Mouse (Mus musculus): ENCODE measurements around the gene Smad1.

The Smad1 gene

DNA sequence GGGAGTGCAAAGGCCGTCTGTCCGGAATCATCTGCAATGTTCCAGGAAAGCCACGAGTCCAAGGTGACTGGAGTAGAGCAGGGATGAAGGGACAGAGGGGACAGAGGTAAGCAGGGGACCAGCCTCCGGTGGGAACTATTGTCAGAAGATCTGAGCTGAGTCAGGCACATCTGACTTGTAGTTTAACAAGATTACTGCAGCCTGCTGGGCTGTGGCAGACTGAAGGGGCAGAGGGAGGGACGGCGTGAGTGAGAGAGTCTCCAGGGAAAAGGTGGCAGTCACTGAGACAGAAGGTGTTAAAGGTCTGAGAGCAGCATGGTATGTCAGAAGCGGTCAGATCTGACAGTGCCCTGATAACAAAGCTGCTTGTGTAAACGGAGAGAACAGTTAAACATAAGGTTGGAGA lies 16.5 kb downstream of the Smad1 start:
- peak; percentile 43 for DNase-seq (ENCODE audit: low spot score)

DNA sequence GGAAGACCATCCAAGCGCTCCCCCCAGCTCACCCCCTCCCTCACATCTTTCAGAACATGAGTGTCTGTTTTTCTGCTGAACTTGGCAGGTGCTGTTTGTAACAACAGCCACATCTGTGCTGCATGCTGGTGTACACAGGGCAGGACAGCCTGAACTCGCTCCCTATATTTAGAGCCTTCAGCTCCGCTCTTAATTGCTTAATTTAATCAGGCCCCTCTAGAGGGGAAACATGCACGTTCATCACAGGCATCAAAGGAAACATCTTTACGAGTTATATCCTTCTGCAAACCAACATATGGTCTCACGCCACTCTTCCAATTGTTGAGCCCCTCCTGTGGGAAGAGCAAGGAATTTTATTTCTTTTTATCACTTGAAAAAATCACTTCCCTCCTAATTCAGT lies 17.5 kb downstream of the Smad1 start:
- DNase-seq (ENCODE audit: low spot score) = peak; percentile 32

DNA sequence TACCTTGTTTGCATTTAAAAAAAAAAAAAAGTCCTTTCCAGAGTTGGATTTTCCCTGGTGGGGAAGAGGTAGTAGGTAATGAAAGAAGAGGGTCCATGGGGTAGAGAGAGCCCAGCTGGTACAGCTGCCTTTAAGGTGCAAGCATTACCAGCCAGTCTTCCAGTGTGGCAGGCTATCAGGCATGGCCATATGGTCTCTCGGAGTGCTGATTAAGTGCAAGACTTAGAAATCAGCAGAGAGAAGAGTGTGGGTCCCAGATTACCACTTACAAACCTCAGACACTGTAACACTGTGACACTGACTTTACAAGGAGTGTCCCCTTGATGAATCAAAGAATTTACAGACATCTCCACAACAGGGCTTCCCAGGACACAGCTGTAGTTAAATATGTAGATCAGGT lies 18.9 kb downstream of the Smad1 start:
- no peak for DNase-seq (ENCODE audit: low spot score)

DNA sequence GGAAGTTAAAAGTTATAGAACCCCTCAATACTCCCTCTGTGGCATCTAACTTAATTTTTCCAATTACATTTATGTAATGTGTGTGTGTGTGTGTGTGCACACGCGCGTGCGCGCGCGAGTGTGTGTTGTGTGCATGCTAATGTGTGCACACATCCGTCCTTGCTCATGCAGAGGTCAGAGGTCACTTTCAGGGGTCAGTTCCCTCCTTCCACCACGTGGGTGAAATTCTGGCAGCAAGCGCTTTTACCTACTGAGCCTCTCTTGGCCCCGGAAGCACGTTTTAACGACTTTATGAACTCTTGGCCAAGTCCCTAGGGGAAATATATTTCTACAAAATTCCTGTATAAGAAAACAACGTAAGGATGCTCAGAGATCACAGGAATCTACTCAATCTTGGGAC lies 19.3 kb downstream of the Smad1 start:
- no peak for DNase-seq (ENCODE audit: low spot score)

DNA sequence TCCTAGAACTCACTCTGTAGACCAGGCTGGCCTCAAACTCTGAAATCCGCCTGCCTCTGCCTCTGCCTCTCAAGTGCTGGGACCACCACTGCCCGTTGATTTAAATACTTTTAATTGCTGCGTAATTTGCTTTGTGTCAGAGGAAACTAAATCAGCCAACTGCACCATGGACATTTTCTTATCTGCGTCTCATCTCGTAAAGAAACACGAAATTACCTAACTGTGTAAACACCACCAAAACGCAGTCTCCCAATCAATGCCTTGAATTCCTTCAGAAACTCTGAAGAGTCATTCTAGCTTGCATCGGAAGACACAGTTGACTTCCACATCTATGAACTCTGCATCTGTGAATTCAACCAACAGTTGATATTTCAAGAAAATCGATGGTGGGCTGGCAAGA lies 22.7 kb downstream of the Smad1 start:
- no peak for DNase-seq (ENCODE audit: low spot score)

DNA sequence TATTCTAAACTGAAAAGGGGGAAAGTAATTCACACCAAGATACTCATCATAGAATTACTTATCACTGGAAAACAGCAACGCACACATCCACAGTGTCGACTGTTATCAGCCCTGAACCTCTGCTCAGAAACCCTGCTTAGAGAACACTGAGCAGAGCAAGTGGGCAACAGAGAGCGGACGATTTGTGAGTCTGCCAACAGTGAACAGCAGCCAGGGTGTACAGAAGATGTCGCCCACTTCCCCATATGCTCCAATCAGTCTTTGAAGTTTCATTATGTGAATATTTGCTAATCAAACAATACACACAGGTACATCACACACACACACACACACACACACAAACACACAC lies 23.6 kb downstream of the Smad1 start:
- no peak for DNase-seq (ENCODE audit: low spot score)

DNA sequence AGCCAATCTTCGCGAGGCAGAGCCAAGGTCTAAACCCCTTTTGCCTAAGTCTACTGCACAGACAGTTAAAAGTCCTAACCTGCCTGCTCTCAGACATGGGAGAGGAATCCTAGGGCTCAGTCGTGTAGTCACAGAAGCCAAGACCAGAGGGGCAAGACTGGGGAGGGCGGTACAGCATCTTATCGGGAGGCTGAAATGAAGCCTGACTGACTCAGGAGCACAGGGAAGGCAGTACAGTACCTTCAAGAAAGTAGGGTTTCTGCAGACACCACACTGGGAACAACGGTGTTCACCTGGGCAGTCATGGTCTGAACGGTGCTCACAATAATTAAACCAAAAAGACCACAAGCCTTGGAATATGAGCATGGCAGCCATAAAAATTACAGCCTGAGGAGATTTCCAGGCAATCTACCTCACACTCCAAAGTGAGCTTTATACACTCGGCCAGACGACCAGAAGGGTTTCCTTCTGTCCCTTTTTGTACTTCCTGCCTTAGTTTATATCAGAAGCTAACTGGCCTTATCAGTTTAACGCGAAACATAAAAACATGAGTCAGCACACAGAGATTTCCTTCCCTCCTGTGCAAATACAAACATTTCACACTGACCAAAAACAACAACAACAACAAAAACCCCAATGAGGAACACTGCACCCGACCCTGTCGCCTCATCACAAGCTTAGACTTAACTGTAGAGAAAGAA lies 24.1 kb downstream of the Smad1 start:
- no peak for DNase-seq (ENCODE audit: low spot score)

DNA sequence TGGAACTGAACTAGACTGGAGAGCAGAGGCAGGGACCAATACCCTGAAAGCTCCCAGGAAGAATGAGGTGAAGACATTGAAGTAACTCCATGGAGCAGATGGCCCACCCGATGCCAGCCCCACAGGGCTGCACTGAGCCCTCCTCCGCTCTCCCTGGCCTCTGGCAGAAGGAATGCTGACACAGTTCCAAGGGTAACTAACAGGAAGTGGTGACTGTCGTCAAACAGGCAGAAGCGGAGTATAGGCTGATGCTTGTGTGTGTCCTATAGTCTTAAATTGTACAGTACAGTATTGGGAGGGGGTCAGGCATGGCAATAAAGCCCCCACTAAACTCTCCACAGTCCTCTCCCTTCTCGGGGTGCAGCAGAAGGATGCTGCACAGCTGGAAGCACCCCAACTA lies 24.9 kb downstream of the Smad1 start:
- no peak for DNase-seq (ENCODE audit: low spot score)

DNA sequence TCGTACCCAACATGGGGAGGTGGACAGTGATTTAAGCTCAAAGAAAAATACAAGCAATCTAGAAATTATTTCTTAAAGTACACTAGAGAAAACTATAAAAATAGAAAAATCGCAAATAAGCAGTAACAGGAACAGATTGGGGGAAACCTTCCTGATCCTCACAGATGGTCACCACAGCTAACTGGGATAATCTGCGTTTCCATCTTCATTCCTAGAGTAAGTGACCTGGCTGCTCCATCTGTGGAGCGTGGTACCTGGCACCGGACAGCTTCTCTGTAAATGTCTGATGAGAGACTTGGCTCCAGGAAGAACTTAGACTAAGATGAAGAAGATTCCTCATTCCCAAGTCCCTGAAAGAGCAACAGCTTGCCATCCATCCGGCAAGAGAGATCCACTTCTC lies 25.8 kb downstream of the Smad1 start:
- no peak for DNase-seq (ENCODE audit: low spot score)

DNA sequence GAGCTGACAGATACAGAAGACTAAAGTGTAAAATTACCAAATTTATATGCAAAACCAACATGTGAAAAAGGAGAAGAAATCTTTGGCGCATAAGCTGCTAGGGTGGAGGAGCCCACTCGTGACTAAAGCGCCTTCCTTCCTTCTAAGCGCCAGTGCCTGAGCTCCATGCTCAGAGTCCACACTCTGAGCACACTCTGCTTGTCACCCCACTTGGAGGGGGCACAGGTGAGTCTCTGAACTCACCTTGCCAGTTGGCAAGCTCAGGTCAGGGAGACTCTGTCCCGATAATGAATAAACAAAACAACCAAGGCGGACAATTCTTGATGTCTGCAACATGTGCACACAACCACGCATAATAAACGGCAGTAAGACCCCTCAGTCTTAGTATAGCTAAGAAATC lies 26.4 kb downstream of the Smad1 start:
- no peak for DNase-seq (ENCODE audit: low spot score)

DNA sequence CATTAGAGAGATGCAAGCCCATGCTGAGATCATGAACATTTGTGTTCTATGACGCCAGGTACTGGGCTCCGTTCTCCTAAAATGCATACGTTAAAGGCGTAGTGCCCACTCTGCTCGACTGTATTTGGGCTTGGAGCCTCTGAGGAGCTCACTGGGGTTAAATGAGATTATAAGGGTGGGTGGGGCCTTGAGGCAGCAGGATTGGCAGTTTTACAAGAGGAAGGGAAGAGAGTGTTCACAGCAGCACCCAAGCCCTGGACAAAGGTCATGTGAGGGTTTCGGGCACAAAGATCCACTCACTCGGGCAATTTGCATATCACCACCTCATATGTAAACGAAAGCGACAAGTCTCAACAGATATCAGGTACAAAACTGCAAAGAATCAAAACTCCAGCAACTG lies 26.8 kb downstream of the Smad1 start:
- no peak for DNase-seq (ENCODE audit: low spot score)

DNA sequence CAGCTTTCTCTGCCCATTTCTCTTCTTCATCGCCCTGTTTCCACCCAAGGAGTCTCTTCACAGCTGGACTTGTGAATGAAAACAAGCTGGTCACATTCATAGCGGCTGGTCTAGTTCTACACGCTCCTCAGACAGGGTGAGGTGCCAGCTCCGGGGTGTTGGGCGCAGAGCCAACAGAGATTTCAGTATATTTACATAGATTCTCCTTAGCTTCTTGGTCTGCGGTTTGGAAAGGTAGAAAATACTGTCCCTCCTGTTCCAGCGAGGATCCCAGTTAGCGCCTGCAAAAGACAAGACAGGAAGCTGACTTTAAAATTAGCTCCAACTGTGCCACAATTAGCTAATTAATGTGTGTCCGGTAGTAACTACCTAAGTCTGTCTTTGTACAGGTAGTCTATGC lies 27.2 kb downstream of the Smad1 start:
- no peak for DNase-seq (ENCODE audit: low spot score)

DNA sequence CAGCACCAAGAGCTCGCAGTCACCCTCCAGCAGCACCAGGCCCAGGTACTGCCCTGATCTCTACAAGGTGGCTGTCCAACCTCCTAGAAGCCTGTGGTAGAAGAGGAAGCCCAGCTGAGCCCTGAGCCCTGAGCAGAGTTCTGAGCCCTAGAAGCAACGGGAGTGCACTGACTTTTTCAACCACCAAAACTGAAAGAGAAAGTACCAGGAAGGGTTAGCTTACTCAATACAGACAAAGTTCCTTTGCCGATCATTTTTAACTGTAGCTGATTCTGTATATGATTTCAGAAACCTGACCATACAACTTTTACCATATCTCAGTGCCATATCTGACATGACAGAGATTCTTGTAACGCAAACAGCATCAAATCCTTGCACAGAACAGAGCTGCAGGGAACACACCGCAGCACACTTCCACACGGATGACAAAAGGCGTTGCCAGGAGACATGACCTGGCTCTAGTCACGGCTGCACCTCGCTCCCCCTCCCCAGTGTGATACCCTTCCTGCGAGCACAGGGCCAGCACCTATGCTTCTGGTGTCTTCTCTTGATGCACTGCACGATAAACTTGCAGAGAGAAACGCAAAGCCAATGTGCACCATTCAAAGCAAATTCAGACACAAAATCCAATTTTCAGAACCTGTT lies 28.6 kb downstream of the Smad1 start:
- no peak for DNase-seq (ENCODE audit: low spot score)

DNA sequence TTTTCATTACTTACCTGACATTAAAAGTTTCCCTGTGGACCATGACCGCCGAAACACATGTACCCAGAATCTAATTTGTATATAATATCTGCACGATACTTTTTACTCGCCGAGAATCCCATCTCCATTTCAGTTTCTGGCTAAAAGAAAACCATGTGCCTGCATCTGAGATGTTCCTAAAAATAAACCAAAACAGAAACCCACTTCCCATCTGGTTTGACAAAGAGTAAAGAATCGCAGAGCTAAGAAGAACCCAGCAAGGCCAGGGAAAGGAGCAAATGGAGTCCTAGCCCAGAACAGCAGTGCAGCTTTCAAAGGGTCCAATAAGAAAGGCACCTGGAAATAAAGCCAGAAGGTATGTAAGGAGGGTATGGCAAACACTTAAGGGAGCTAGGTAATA lies 30.2 kb downstream of the Smad1 start:
- DNase-seq (ENCODE audit: low spot score) = no peak

DNA sequence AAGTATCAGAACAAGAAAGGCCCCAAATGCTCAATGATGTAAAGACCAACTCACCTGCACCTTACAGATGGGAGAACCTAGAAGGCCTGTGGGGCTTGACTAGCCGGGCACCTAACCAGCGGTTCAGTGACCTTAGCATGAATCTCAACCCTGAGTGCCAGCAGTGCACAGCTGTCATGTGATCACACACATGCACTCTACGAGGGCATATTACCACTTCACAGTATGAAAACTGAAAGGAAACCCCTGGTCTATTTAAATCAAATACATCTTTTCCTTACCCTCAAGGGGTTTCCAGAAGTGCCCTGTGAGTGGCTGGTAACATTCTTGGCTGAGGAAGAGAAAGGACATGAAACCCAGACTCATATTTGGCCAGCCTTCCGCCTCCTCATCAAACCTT lies 31.4 kb downstream of the Smad1 start:
- DNase-seq (ENCODE audit: low spot score) = no peak

DNA sequence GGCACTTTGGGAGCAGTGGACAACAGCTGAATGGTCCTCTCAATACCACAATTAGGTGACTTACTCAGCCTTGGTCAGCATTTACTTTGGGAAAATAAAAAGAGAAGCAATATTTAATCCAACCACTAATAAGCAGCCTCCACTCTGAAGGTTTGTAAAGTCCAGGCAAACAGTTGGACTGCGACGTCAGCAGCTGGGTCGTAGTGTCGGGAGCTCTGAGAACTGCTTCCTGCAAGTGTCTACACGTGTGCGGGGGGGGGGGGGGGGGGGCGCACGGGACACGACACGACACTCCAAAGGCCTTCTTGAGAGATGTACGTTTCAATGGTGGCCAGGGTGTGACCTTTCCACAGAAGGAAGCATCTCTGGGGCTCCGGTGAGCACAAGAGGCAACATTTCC lies 32.0 kb downstream of the Smad1 start:
- no peak for DNase-seq (ENCODE audit: low spot score)

DNA sequence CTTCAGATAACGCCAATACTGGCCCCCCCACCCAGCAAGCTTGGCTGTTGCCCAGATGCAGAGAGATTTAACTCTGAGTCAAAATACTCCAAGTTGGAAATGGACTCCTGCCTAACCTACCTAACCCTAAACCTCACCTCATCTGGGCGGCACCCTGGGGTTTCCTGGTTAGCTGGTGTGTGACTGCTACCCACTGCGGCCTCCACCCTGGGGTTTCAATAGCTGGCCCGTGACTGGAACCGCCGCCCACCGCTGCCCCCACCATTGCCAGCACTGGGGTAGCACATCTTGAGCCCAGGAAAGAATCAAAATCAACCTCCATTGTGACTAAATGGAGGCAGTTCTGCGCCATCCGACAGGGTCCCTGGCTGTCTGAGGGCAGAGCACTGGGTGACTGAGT lies 33.1 kb downstream of the Smad1 start:
- DNase-seq (ENCODE audit: low spot score) = no peak

DNA sequence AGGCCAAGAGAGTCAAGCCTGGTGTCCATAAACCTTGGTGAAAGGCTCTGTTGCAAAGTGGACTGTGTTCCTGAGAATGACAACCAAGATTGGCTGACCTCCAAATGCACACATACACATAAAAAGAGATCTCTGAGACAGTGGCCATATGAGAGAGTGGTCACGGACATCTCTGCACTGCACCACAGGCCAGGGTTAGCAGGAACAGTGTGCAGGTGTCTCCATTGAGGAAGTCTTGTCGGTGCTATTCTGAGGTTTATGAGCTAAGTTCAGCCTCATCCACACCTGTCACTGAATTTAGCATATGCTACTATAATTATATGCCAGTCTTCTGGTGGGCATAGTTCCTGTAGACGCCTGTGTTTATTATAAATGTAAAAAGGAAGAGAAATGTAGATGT lies 33.6 kb downstream of the Smad1 start:
- no peak for DNase-seq (ENCODE audit: low spot score)

DNA sequence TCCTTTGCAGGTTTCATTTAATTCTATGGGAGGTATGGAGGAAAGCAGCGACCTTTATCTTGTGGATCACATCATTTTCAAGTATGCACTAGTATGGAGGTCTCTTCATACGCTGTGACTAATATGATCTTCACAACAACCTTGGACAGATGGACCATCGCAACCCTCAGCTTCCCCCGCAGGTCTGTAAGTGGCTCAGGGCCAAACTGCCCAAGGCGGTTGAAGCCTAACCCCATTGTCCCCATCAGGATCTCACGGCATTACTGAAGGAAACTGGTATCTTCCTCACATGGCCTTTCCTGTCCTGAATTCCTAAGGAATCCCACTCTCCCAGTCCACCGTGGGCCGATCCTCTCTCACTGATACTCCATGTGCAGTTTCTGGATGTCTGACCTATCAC lies 34.5 kb downstream of the Smad1 start:
- DNase-seq (ENCODE audit: low spot score) = no peak

DNA sequence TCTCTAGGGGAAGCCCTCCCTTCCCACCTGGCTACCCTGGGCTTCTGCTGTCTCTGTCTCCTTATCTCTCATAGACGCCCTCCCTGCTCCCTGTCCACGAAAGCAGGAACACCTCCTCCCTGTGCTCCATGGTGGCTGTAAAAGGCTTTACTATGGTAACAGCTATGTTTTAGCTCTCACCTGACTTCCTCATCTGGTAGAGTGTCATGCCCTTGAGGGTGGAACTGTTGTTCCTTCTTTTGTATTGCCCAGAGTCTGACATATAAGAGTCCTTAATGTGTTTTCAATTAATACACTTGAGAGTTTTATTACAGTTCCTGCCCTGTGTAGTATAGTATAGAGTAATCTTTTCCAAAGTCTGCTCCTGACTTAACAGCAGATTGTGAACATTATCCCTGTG lies 36.9 kb downstream of the Smad1 start:
- no peak for DNase-seq (ENCODE audit: low spot score)

DNA sequence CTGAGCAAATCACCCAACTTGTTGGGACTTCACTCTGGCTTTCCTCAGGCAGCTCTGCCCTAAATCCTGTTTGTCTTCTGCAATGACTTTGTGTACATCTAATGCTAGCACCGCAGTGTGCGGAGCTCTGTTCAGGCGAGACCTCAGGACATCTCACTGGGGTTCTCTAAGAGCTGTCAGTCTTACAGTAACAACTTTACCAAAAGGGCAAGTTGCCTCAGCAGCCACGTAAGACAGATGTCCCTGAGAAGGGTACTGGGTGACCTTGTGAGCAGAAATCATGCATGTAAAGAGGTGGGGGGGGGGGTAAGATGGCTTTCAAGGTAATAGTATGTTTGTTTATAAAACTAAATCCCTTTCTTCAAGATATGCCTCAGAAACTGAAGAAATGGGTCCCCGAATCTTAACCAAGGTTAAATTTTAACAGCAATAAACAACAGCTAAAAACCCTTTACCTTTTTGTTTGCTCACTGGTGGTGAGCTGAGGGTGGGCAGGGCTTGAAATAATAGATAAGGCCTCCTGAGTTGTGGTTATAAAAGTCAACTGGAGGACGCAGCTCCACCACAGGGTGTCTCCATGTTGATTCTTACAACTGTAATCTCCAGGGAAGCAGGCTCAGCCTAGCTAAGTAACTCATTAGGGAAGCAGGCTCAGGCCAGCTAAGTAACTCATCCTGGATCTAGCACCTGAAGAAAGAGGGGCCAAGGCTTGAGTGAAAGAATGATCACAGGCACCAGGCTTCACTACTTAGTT lies 38.4 kb downstream of the Smad1 start:
- no peak for DNase-seq (ENCODE audit: low spot score)

DNA sequence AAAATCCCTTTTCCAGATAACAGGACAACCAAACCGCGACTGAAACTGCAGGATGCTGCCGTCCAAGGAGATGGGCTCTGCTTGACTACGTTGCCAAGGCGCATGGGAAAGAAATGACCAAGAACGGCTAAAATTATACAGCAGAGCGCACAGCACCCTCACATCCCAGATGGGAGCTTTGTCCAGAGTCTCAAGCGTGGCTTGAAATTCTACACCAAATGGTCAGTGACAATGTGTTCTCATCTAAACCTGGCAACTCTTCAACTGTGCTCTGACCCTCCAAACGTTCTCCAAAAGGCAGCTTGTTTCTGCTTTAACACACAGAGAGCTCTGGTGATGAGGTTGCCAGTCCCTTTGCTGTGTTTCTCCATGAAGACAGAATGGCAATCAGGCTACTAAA lies 39.0 kb downstream of the Smad1 start:
- no peak for DNase-seq (ENCODE audit: low spot score)

DNA sequence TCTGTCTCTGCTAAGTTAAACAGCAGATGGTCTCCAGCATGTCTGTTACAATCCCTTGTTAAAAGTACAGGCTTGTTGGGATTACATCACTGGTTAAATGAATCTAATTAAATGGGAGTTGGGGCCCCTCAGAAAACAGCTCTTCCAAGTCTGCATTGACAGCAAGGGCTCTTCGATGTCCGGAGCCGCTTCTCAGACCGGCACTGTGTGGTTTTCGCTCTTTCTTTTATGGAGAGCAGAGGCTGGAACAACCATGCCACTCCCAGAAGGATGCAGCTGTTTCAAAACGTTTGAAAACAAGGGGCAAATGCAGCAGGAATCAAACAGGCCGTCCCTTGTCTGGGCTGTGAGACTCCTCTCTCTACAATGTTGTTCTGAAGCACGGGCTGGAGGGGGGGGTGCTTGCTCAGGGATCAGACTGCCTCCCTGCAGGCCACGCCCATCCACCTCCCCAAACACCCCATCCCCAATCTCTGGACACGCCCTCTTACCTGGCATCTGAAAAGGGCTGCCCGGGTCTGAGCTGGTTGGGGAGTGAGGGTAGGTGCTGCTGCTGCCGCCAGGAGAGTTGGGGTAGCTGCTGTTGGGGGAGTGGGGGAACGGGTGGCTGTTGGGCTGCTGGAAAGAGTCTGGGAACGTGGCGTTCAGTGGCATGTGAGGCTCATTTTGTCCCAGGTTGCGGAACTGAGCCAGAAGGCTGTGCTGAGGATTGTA lies 43.4 kb downstream of the Smad1 start:
- DNase-seq (ENCODE audit: low spot score) = peak; percentile 18
